Mouse (Mus musculus): Measurements from ENCODE around the gene Sf3a2.

Sf3a2 gene

DNA sequence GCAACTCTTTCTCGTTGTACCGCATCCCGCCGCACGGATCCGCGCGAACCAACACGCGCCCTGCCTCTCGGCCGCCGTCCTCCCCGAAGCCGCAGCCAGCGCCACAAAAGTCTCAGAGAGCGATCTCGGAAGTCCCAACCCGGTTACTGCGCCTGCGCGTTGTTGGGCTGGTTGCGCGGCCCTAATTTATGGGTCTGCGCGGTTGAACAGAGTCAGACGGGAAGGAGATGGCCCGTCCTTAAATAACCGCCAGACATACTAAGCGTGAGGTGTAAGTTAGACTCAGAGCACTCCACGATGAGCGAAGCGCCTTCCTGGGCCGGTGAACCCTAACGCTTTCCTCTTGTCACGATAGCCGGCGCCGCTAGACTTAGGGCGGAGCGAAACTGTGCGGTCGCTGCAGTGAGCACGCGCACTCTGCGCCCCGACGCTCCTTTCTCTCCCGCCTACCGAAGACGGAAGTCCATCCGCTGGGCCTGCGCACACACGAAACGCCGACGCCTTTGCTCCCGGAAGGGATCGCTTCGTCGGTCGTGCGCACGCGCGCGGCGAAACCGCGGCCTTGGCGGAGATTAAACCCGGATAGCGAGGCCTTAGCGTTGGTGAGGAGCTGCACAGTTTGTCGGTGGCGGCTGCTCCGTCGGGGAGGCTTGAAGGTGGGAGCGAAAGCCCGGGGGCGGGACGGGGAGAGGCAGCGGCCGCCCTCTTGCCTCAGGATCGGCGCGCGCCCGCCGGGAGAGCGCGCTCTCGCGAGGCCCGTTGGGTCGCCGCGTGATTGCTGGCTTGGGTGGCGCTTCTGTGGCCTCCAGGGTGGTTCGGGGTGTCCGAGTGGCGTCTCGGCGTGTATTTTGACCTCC is at the start of gene Sf3a2, which contains the start of gene Plekhj1:
Gene Sf3a2, plus strand, starts transcription at position 49 of the 857 bp plus-strand sequence.
Gene Plekhj1, minus strand, starts transcription at position 477 of the 857 bp plus-strand sequence.
- peak; percentile 98 for DNase-seq (ENCODE audit: low spot score)

GRCm38 (mm10) chr10:80748609-80749008 is 49.4 kb upstream of the Sf3a2 start:
- peak; percentile 83 for DNase-seq (ENCODE audit: low spot score)

DNA sequence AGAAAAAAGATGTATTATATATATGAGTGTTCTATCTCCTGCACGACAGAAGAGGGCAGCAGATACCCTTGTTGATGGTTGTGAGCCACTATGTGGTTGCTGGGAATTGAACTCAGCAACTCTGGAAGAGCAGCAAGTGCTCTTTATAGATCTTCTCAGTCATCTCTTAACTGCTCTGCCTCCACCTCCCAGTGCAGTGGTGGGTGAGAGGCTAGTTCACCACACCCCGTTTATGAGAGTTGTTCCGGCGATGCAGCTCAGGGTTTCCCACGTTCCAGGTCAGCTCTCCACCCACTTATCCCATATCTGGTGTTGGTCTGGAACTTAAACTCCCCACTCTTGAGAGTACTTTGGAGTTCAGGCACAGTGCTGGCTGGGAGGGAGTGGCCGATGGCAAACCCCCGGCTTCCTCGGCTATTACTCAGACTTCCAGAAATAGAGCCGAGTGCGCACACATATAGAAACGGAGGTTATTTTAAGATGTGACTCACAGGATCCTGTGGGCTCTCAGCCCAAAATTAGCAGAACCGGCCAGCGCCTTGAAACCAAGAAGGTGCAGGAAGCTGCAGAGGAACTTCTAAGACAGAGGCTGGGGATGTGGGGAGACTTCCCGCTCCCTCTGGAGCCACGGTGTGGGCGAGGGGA is 46.7 kb upstream of the Sf3a2 start:
- DNase-seq (ENCODE audit: low spot score) = no peak

- DNase-seq (ENCODE audit: low spot score) = peak; percentile 81
Observed at GRCm38 (mm10) chr10:80752079-80752625, 45.8 kb upstream of the Sf3a2 start.

- DNase-seq (ENCODE audit: low spot score) = peak; percentile 98
Observed at GRCm38 (mm10) chr10:80754594-80755290, 43.3 kb upstream of the Sf3a2 start, which contains the start of gene Dot1l. Gene Dot1l, plus strand, starts transcription at chr10:80755206.

GRCm38 (mm10) chr10:80755291-80756015 is 42.5 kb upstream of the Sf3a2 start:
- no peak for DNase-seq (ENCODE audit: low spot score)

DNA sequence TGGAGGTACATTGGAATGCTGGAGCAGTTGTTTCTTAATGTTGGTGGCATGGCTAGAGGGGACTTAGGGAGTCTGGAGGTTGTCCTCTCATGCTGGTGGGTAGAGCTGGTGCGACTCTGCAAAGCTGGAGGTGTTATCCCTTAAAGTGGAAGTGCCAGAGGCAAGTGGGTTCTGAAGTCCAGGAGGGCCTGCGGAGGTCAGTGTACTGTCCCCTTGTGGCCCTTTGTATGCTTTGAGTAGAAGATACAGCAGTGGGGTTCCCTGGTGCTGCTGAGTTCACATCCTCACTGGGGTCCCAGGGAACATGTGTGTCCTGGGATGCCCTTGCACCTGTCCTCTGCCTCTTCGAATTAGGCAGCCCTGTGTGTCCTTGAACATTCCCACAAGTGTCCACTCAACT is 41.9 kb upstream of the Sf3a2 start:
- DNase-seq (ENCODE audit: low spot score) = no peak

- no peak for DNase-seq (ENCODE audit: low spot score)
Observed at GRCm38 (mm10) chr10:80756509-80756908, 41.5 kb upstream of the Sf3a2 start.

- no peak for DNase-seq (ENCODE audit: low spot score)
Observed at GRCm38 (mm10) chr10:80756967-80757366, 41.0 kb upstream of the Sf3a2 start.

DNA sequence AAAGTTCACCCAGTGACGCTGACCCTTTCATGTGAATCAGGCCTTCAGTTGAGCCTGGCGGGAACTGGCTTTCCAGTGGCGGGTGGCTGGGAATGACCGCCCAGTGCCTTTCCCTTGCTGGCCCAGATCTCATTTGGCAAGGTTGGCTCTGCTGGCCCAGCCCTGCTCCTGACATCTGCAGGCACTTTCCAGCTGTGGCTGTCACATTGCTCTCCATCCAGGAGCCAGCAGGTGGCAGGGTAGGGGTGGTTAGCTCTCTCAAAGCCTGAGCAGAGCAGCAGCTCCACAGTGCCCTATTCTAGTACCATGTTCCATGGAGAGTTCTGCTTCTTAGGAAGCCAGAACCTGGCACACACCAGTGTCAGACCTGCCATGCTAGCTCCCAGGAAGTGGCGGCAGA is 40.3 kb upstream of the Sf3a2 start:
- peak; percentile 62 for DNase-seq (ENCODE audit: low spot score)

DNA sequence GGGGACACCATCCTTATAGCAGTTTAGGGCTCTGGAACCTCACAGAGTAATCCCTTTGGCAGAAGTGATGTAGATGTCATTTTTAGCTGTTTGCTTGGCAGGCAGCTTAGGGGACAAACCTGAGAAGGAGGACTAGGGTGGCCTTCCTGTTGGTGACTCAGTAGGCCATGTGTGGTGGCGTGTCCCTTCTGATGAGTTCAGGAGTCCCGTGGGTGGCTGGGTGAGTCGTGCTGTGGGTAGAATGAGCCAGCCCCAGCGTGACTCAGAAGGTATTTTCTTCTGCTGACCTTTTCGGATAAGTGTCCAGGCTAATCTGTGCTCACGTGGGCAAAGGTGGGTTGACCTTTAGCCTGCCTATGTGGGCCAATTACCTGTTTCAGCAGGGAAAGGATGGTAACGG is 39.3 kb upstream of the Sf3a2 start:
- DNase-seq (ENCODE audit: low spot score) = no peak

- DNase-seq (ENCODE audit: low spot score) = no peak
Observed at GRCm38 (mm10) chr10:80760596-80761524, 37.1 kb upstream of the Sf3a2 start.

DNA sequence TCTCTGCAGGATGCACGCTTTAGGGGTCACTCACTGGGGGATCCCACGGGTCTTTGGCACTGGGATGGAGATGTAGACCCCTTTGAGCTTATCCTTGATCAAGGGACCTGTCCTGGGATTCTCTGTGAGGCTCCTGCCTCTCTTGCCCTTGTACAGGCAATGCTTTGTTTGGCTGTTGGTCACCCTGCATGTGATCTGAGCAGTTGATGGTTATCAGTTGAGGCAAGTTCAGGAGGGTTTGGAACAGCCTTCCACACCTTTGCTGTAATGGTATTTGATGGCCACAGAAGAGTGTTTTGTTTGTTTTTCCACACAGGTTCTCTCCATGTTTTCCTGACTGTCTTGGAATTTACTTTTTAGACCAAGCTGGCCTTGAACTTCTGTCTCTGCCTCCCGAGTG is 36.2 kb upstream of the Sf3a2 start:
- no peak for DNase-seq (ENCODE audit: low spot score)

- no peak for DNase-seq (ENCODE audit: low spot score)
Observed at GRCm38 (mm10) chr10:80763502-80763901, 34.5 kb upstream of the Sf3a2 start.

DNA sequence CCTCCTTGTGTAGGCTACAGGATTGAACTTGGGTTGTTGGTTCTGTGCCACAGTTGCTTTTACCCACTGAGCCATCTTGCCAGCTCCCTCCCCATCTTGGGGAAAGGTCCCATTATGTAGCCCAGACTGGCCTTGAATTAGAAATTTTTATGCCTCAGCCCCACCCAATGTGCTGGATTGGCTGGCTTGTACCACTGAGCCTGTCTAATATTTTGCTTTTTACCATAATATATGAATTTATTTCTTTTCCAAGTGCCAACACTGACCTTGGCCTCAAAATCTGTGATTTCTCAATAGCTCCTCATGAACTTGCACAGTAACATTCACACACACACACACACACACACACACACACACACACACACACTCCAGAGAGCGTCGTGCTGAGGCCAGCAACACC is 32.3 kb upstream of the Sf3a2 start:
- DNase-seq (ENCODE audit: low spot score) = no peak

- no peak for DNase-seq (ENCODE audit: low spot score)
Observed at GRCm38 (mm10) chr10:80766161-80766815, 31.7 kb upstream of the Sf3a2 start.

- no peak for DNase-seq (ENCODE audit: low spot score)
Observed at GRCm38 (mm10) chr10:80768365-80768764, 29.6 kb upstream of the Sf3a2 start.

DNA sequence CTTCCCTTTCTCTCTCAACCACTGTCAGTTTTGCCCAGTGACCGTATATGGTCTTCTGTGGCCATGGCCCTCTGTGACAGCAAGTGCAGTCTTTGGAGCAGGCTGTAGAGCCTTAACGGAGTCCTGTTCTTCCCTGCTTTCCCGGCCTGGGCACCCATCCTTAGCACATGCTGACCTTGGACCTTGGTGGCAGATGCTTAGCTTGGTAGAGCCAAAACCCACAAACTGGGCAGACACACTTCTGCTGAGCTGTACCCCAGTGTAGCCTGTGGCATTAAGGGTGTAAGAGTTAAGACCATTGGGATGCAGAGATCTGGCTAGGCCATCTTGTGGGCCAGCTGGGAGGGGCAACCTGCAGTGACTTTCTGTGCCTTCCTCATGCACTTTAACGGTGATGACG is 24.2 kb upstream of the Sf3a2 start:
- no peak for DNase-seq (ENCODE audit: low spot score)

- DNase-seq (ENCODE audit: low spot score) = peak; percentile 85
Observed at GRCm38 (mm10) chr10:80774549-80774948, 23.4 kb upstream of the Sf3a2 start.

GRCm38 (mm10) chr10:80774981-80775380 is 23.0 kb upstream of the Sf3a2 start:
- no peak for DNase-seq (ENCODE audit: low spot score)

All from retina, embryonic 14.5 days (tissue).